Comparison of ENCODE assay signal across 9 mouse cellular contexts in genomic region chr19:8695330-8695729, GRCm38 (mm10). TPM values are rescaled to one million over a fixed set of nuclear protein-coding genes. Genes with fewer than 3 reads are reported as not detected.
A peak's percentile ranks its signal among the peaks of the same experiment; 100 is the strongest.
DNase-seq lines count a peak whose midpoint lies in the region; ATAC-seq and TF ChIP-seq lines count a peak whose summit lies in the region.
"Had no signal": no experiment of that assay in that cellular context is flagged by ENCODE, and none has a peak within 500 bp of the region (broad histone marks: within the 10 kb centered on the region; RNA-seq: fewer than 3 reads in every experiment).

No protein-coding gene starts in this region.

- no peak overlapping the region for H3K27ac ChIP-seq in cerebellum, adult 2 months (ENCODE audit: insufficient read depth, low read length)
- H3K27ac ChIP-seq in heart, embryonic 10.5 days: no peak overlapping the region
- H3K27ac ChIP-seq in kidney, embryonic 15.5 days: no peak overlapping the region
- H3K27ac ChIP-seq: limb, embryonic 12.5 days had no signal

- TF ChIP-seq CTCF in cerebellum, adult 2 months (IDR thresholded peaks at IDR 0.05; ENCODE audit: borderline replicate concordance, insufficient read depth, low read depth, low read length): peak; percentile 15; the same call in 1 of the 2 replicates
- TF ChIP-seq CTCF in Patski (IDR thresholded peaks at IDR 0.05): peak; percentile 60

- CTCF ChIA-PET in Patski (lab: Charles Lee): no interaction called here

- ATAC-seq in cerebellum, adult (ENCODE audit: insufficient number of reproducible peaks, low FRiP score, low TSS enrichment): no peak
- ATAC-seq in Patski: peak; percentile 57
- ATAC-seq in kidney, embryonic 15.5 days (replicated peaks; ENCODE audit: low FRiP score): peak; percentile 43; the same call in 1 of the 2 replicates
- peak; percentile 77 for ATAC-seq in megakaryocyte, adult 5-6 weeks (ENCODE audit: poor library complexity, severe bottlenecking)

- H3K27me3 ChIP-seq in cerebellum, adult 2 months (ENCODE audit: control insufficient read depth, insufficient read depth, low read length): no peaks in the 10 kb centered on the region
- H3K27me3 ChIP-seq in Patski: no peaks in the 10 kb centered on the region
- H3K27me3 ChIP-seq in heart, embryonic 10.5 days (ENCODE audit: insufficient read depth, poor library complexity, severe bottlenecking): no peaks in the 10 kb centered on the region
- H3K27me3 ChIP-seq in kidney, embryonic 15.5 days: no peaks in the 10 kb centered on the region
- H3K27me3 ChIP-seq: limb, embryonic 12.5 days had no signal

- POLR2A ChIA-PET in Patski (lab: Charles Lee): no interaction called here

- no peaks in the 10 kb centered on the region for H3K4me1 ChIP-seq in cerebellum, adult 2 months (ENCODE audit: control insufficient read depth, insufficient read depth, low read length)
- 0 out of 2 replicates have a peak, but pooled peaks cover 6% of the 10 kb centered on the region for H3K4me1 ChIP-seq in heart, embryonic 10.5 days
- no peaks in the 10 kb centered on the region for H3K4me1 ChIP-seq in kidney, embryonic 15.5 days
- H3K4me1 ChIP-seq: limb, embryonic 12.5 days had no signal

- no peak overlapping the region for H3K4me2 ChIP-seq in kidney, embryonic 15.5 days
- H3K4me2 ChIP-seq: limb, embryonic 12.5 days had no signal

- WGBS in cerebellum, adult 2 months: 57% methylated on average over 6 of the region's 6 CpGs
- 40% methylated on average over 6 of the region's 6 CpGs for WGBS in heart, embryonic 10.5 days
- WGBS in kidney, embryonic 15.5 days: 63% methylated on average over 5 of the region's 6 CpGs

- in situ Hi-C loops in Patski (cut with MboI; ENCODE audit: low pct_unique_long_range_greater_than_20kb): no loop called here

- H3K9me3 ChIP-seq in heart, embryonic 10.5 days: no peaks in the 10 kb centered on the region
- H3K9me3 ChIP-seq in kidney, embryonic 15.5 days (replicated peaks): no peaks in the 10 kb centered on the region
- H3K9me3 ChIP-seq: limb, embryonic 12.5 days had no signal

- no peak for DNase-seq in cerebellum, adult 2 months
- DNase-seq in Patski (ENCODE audit: low read depth, low spot score): no peak
- peak; percentile 90 for DNase-seq in heart, embryonic 10.5 days (ENCODE audit: low spot score)
- peak; percentile 86 for DNase-seq in thymus, postnatal 4 days
- no peak for DNase-seq in urinary bladder, adult 2 months (ENCODE audit: low spot score)

- H3K36me3 ChIP-seq in heart, embryonic 10.5 days: no peaks in the 10 kb centered on the region
- H3K36me3 ChIP-seq in kidney, embryonic 15.5 days: no peaks in the 10 kb centered on the region
- H3K36me3 ChIP-seq: limb, embryonic 12.5 days had no signal

- H3K4me3 ChIP-seq in cerebellum, adult 2 months (replicated peaks; ENCODE audit: insufficient read depth, low read depth, low read length): no peak overlapping the region
- H3K4me3 ChIP-seq in heart, embryonic 10.5 days: no peak overlapping the region
- H3K4me3 ChIP-seq in kidney, embryonic 15.5 days (replicated peaks): no peak overlapping the region
- H3K4me3 ChIP-seq: limb, embryonic 12.5 days had no signal

- no peak overlapping the region for H3K9ac ChIP-seq in kidney, embryonic 15.5 days
- H3K9ac ChIP-seq: limb, embryonic 12.5 days had no signal

- TF ChIP-seq POLR2A in cerebellum, adult 2 months (IDR thresholded peaks at IDR 0.05; ENCODE audit: borderline replicate concordance, insufficient read depth, low read length): no peak

RNA-seq across cellular contexts. Expression of gene Slc3a2, which starts 27.8 kb away (rescaled TPM):
- 214 and 221 TPM in 2 replicates for polyA plus RNA-seq in cerebellum, adult 2 months (2012; rRNA removed)
- polyA plus RNA-seq in Patski (2021): 807 TPM
- polyA plus RNA-seq in heart, embryonic 10.5 days (2016; fragmentation: Nextera tagmentation; extraction: Ambion mirVana): 91.8 and 104 TPM in 2 replicates
- 115 and 123 TPM in 2 replicates for polyA plus RNA-seq in kidney, embryonic 15.5 days (2015; fragmentation: Nextera tagmentation; extraction: Ambion mirVana)
- total RNA-seq in megakaryocyte, adult 5-6 weeks (2015): 26.3 and 32.6 TPM in 2 replicates
- total RNA-seq in megakaryocyte, adult 5-6 weeks (2017): 31.6 and 34.1 TPM in 2 replicates
- polyA plus RNA-seq in urinary bladder, adult 2 months (2012; rRNA removed): 103 and 115 TPM in 2 replicates

RNA-seq across cellular contexts. Expression of gene Chrm1, which starts 31.7 kb away (rescaled TPM):
- 0.63 and 0.88 TPM in 2 replicates for polyA plus RNA-seq in cerebellum, adult 2 months (2012; rRNA removed)
- polyA plus RNA-seq in Patski (2021): 0.01 TPM
- 0.04 TPM in 1 of 2 replicates, not detected in the other for polyA plus RNA-seq in heart, embryonic 10.5 days (2016; fragmentation: Nextera tagmentation; extraction: Ambion mirVana)
- polyA plus RNA-seq in kidney, embryonic 15.5 days (2015; fragmentation: Nextera tagmentation; extraction: Ambion mirVana): 0.06 and 0.14 TPM in 2 replicates
- total RNA-seq in megakaryocyte, adult 5-6 weeks (2015): 0.16 and 0.25 TPM in 2 replicates
- total RNA-seq in megakaryocyte, adult 5-6 weeks (2017): 0.04 TPM in 2 replicates
- 0.04 and 0.06 TPM in 2 replicates for polyA plus RNA-seq in urinary bladder, adult 2 months (2012; rRNA removed)

RNA-seq across cellular contexts. Expression of gene Wdr74, which starts 40.3 kb away (rescaled TPM):
- polyA plus RNA-seq in cerebellum, adult 2 months (2012; rRNA removed): 55.5 and 57.6 TPM in 2 replicates
- polyA plus RNA-seq in Patski (2021): 64.7 TPM
- polyA plus RNA-seq in heart, embryonic 10.5 days (2016; fragmentation: Nextera tagmentation; extraction: Ambion mirVana): 76.6 and 101 TPM in 2 replicates
- 90.1 and 94.2 TPM in 2 replicates for polyA plus RNA-seq in kidney, embryonic 15.5 days (2015; fragmentation: Nextera tagmentation; extraction: Ambion mirVana)
- 30.3 and 37.1 TPM in 2 replicates for total RNA-seq in megakaryocyte, adult 5-6 weeks (2015)
- 38.2 and 38.5 TPM in 2 replicates for total RNA-seq in megakaryocyte, adult 5-6 weeks (2017)
- 37.9 and 45.9 TPM in 2 replicates for polyA plus RNA-seq in urinary bladder, adult 2 months (2012; rRNA removed)

RNA-seq across cellular contexts. Expression of gene 1700092M07Rik, which starts 45.2 kb away (rescaled TPM):
- polyA plus RNA-seq in cerebellum, adult 2 months (2012; rRNA removed): 0.33 and 0.65 TPM in 2 replicates
- 0.86 TPM for polyA plus RNA-seq in Patski (2021)
- 1.6 and 2.1 TPM in 2 replicates for polyA plus RNA-seq in heart, embryonic 10.5 days (2016; fragmentation: Nextera tagmentation; extraction: Ambion mirVana)
- 2.0 and 2.6 TPM in 2 replicates for polyA plus RNA-seq in kidney, embryonic 15.5 days (2015; fragmentation: Nextera tagmentation; extraction: Ambion mirVana)
- 0.83 TPM in 1 of 2 replicates, not detected in the other for total RNA-seq in megakaryocyte, adult 5-6 weeks (2015)
- total RNA-seq in megakaryocyte, adult 5-6 weeks (2017): 1.3 TPM in 1 of 2 replicates, not detected in the other
- 0.19 and 0.28 TPM in 2 replicates for polyA plus RNA-seq in urinary bladder, adult 2 months (2012; rRNA removed)

RNA-seq across cellular contexts. Expression of gene Stx5a, which starts 45.9 kb away (rescaled TPM):
- 116 and 119 TPM in 2 replicates for polyA plus RNA-seq in cerebellum, adult 2 months (2012; rRNA removed)
- 116 TPM for polyA plus RNA-seq in Patski (2021)
- polyA plus RNA-seq in heart, embryonic 10.5 days (2016; fragmentation: Nextera tagmentation; extraction: Ambion mirVana): 83.1 and 91.1 TPM in 2 replicates
- polyA plus RNA-seq in kidney, embryonic 15.5 days (2015; fragmentation: Nextera tagmentation; extraction: Ambion mirVana): 132 and 145 TPM in 2 replicates
- total RNA-seq in megakaryocyte, adult 5-6 weeks (2015): 40.9 and 55.3 TPM in 2 replicates
- total RNA-seq in megakaryocyte, adult 5-6 weeks (2017): 40.8 and 65.6 TPM in 2 replicates
- 96.5 and 99.1 TPM in 2 replicates for polyA plus RNA-seq in urinary bladder, adult 2 months (2012; rRNA removed)

Comparison
In these comparisons a context has a peak if more than half of its experiments do, and no peak if none do; other contexts are left out.
1. DNase-seq: peak in heart, embryonic 10.5 days (single experiment) and thymus, postnatal 4 days (single experiment); none in cerebellum, adult 2 months (0 of 2), Patski (single experiment) and urinary bladder, adult 2 months (single experiment).